Mouse (Mus musculus) MEL (cell line): ENCODE data around the gene Speg. TPM values are rescaled to one million over a fixed set of nuclear protein-coding genes. Genes with fewer than 3 reads are reported as not detected.

Source experiments
- DNase-seq: peaks from one replicate; pipeline ENCODE4 v3.0.0; 2011; ENCODE audit warnings: low read depth, low spot score
- H3K27ac ChIP-seq: 2 replicates; pipeline ENCODE4 v1.5.1; 2012; ENCODE audit warnings: low read depth, mild to moderate bottlenecking, control low read depth, low read length, moderate library complexity; ENCODE audit not compliant: control insufficient read depth
- H3K27me3 ChIP-seq, 2 experiments: fragments of 150-350 bp in 1 of 2; sonication (generic) in 1 of 2; 2 replicates each; pipeline ENCODE4 v1.6.1; 2012; ENCODE audit warnings: low read length in 2 of 2, mild to moderate bottlenecking in 2 of 2, improper control_type of control experiment in 1 of 2, moderate library complexity in 1 of 2; ENCODE audit not compliant: insufficient read depth in 2 of 2, control insufficient read depth in 1 of 2
- H3K36me3 ChIP-seq, 2 experiments: 2 replicates each; pipeline ENCODE4 v1.6.1; 2012 to 2014; ENCODE audit warnings: low read length in 2 of 2, improper control_type of control experiment in 1 of 2, inconsistent platforms in 1 of 2, mild to moderate bottlenecking in 1 of 2; ENCODE audit not compliant: insufficient read depth in 2 of 2, control insufficient read depth in 1 of 2
- H3K4me1 ChIP-seq, 2 experiments: fragments of 150-350 bp in 1 of 2; sonication (generic) in 1 of 2; 2 replicates each; pipeline ENCODE4 v1.6.1; 2012; ENCODE audit warnings: low read length in 2 of 2, improper control_type of control experiment in 1 of 2, mild to moderate bottlenecking in 1 of 2; ENCODE audit not compliant: insufficient read depth in 2 of 2, control insufficient read depth in 1 of 2
- H3K4me3 ChIP-seq, 2 experiments: fragments of 150-350 bp in 1 of 2; sonication (generic) in 1 of 2; 2 replicates each; pipeline ENCODE4 v1.5.1; 2012; ENCODE audit warnings: low read depth in 2 of 2, low read length in 2 of 2, mild to moderate bottlenecking in 2 of 2, moderate library complexity in 2 of 2, control low read depth in 1 of 2, improper control_type of control experiment in 1 of 2; ENCODE audit not compliant: control insufficient read depth in 1 of 2, insufficient read depth in 1 of 2
- H3K79me2 ChIP-seq: 2 replicates; pipeline ENCODE4 v1.6.1; 2012; ENCODE audit warnings: mild to moderate bottlenecking, low read length, moderate library complexity; ENCODE audit not compliant: control insufficient read depth, poor library complexity, insufficient read depth
- H3K9ac ChIP-seq: 2 replicates; pipeline ENCODE4 v1.6.1; 2012; ENCODE audit warnings: low read depth, mild to moderate bottlenecking, control low read depth, low read length, moderate library complexity; ENCODE audit not compliant: control insufficient read depth, poor library complexity, severe bottlenecking
- H3K9me3 ChIP-seq: fragments of 150-350 bp; sonication (generic); replicated peaks from 2 replicates; pipeline ENCODE4 v1.6.1; 2012; ENCODE audit warnings: mild to moderate bottlenecking, low read length, improper control_type of control experiment, moderate library complexity; ENCODE audit not compliant: insufficient read depth
- CHD1 ChIP-seq: IDR thresholded peaks from 2 replicates; pipeline ENCODE4 v1.6.1; 2012; ENCODE audit warnings: low read depth, mild to moderate bottlenecking, inconsistent platforms, low read length, improper control_type of control experiment
- E2F4 ChIP-seq: IDR thresholded peaks from 2 replicates; pipeline ENCODE4 v1.6.1; 2011; ENCODE audit warnings: low read depth, low read length, improper control_type of control experiment, borderline replicate concordance
- ELF1 ChIP-seq: IDR thresholded peaks from 2 replicates; pipeline ENCODE4 v1.6.1; 2014; ENCODE audit warnings: low read depth, mild to moderate bottlenecking, inconsistent platforms, low read length, improper control_type of control experiment, moderate library complexity
- ETS1 ChIP-seq: IDR thresholded peaks from 2 replicates; pipeline ENCODE4 v1.6.1; 2012; ENCODE audit warnings: low read depth, mild to moderate bottlenecking, inconsistent platforms, low read length, improper control_type of control experiment, moderate library complexity
- GABPA ChIP-seq: IDR thresholded peaks from 2 replicates; pipeline ENCODE4 v1.6.1; 2012; ENCODE audit warnings: low read depth, mild to moderate bottlenecking, inconsistent platforms, low read length, improper control_type of control experiment, moderate library complexity
- JUND ChIP-seq: IDR thresholded peaks from 2 replicates; pipeline ENCODE4 v1.6.1; 2011; ENCODE audit warnings: low read depth, mild to moderate bottlenecking, improper control_type of control experiment, low read length
- MXI1 ChIP-seq: IDR thresholded peaks from 2 replicates; pipeline ENCODE4 v1.6.1; 2011; ENCODE audit warnings: mild to moderate bottlenecking, low read depth, low read length, improper control_type of control experiment
- NRF1 ChIP-seq: IDR thresholded peaks from 2 replicates; pipeline ENCODE4 v1.6.1; 2014; ENCODE audit warnings: low read depth, mild to moderate bottlenecking, inconsistent platforms, low read length, improper control_type of control experiment, moderate library complexity; ENCODE audit not compliant: poor library complexity, insufficient read depth, severe bottlenecking
- RAD21 ChIP-seq: IDR thresholded peaks from 2 replicates; pipeline ENCODE4 v1.6.1; 2011; ENCODE audit warnings: mild to moderate bottlenecking, low read depth, low read length, improper control_type of control experiment
- RCOR1 ChIP-seq: IDR thresholded peaks from 2 replicates; pipeline ENCODE4 v1.6.1; 2012; ENCODE audit warnings: low read depth, mild to moderate bottlenecking, inconsistent platforms, low read length, improper control_type of control experiment
- SMC3 ChIP-seq: IDR thresholded peaks from 2 replicates; pipeline ENCODE4 v1.6.1; 2011; ENCODE audit warnings: low read depth, low read length, improper control_type of control experiment
- TCF12 ChIP-seq: IDR thresholded peaks from 2 replicates; pipeline ENCODE4 v1.6.1; 2014; ENCODE audit warnings: low read depth, mild to moderate bottlenecking, inconsistent platforms, low read length, improper control_type of control experiment, moderate library complexity
- USF1 ChIP-seq: IDR thresholded peaks from 2 replicates; pipeline ENCODE4 v1.6.1; 2014; ENCODE audit warnings: low read depth, mild to moderate bottlenecking, inconsistent platforms, low read length, improper control_type of control experiment, moderate library complexity
- ZNF384 ChIP-seq: IDR thresholded peaks from 2 replicates; pipeline ENCODE4 v1.6.1; 2012; ENCODE audit warnings: low read depth, mild to moderate bottlenecking, inconsistent platforms, low read length, improper control_type of control experiment
- polyA plus RNA-seq, 2 experiments: library from polyadenylated mRNA; stranded (reverse) in 1 of 2; unstranded in 1 of 2; fragments of >175 nt in 1 of 2; fragments of >200 nt in 1 of 2; gene quantifications; 2 replicates each; pipeline versions ENCODE4 v1.2.1 to v1.2.4; 2012; ENCODE audit warnings: low replicate concordance in 2 of 2, low read depth in 1 of 2; ENCODE audit not compliant: insufficient read length in 2 of 2, insufficient read depth in 1 of 2, missing spikeins in 1 of 2
- total RNA-seq: library from RNA; depleted of rRNA; stranded (reverse); fragments of 300-350 nt; gene quantifications from 2 replicates; pipeline ENCODE4 v1.2.3, GENCODE M21; 2012

Gene Speg
- total and polyA plus RNA-seq, 3 experiments: 1.7 to 9.5 TPM; not detected in 1

DNA sequence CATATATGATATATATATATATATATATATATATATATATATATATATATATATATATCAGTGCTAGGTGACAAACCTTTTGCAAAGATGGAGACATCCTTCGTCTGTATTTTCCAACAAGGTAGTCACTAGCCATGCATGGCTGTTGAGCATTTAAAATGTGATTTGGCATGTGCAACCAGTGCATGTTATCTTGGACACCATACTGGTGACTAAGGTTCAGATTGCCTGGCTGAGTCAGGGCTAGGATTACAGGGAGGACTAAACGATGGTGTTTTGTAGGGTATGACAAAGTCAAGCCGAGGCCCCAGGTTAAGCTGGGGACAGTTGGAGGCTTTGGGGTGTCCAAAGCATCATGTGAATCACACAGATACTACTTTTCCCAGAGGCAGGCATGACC, 80.3 kb downstream of the Speg start:
- no peak for DNase-seq
- Histone ChIP-seq H3K4me1 (peaks cover 0 to 2% of the 10 kb centered on the region in 2 experiments; a peak in 2 of 4 replicates), H3K79me2 (no peaks in the 10 kb centered on the region), H3K4me3 (no peak overlapping the region), H3K36me3 (no peaks in the 10 kb centered on the region), H3K27me3 (peaks cover 3 to 4% of the 10 kb centered on the region in 2 experiments; a peak in 2 of 4 replicates), H3K9me3 (no peaks in the 10 kb centered on the region), H3K9ac (no peak overlapping the region), H3K27ac (no peak overlapping the region)
- TF ChIP-seq NRF1 (no peak), RCOR1 (peak; percentile 65; the same call in 1 of the 2 replicates)

DNA sequence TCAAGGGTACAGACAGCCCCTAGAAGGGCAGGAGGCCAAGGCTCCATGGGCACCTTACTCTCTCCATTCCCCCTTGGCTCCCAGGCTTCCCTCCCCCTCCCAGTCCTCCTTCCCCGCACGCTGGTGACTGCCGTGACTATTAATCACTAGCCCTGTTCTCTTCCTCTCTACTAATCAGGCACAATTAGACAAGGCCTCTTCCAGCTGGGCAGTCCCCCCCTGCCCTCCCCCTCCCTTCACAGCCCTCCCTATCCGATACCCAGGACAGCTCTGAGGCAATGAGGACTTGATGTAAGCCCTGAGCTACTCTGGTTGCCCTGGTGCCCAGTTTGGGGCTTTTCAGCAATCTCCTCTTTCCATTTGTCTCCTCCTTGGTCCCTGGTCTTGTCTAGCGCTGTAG, 80.9 kb downstream of the Speg start:
- H3K4me1 ChIP-seq: peaks cover 0 to 2% of the 10 kb centered on the region in 2 experiments; a peak in 2 of 4 replicates
- no peak overlapping the region for H3K9ac ChIP-seq
- TF ChIP-seq TCF12: no peak
- TF ChIP-seq E2F4: no peak
- no peak for TF ChIP-seq MXI1
- TF ChIP-seq RAD21: no peak
- no peak for TF ChIP-seq ELF1
- TF ChIP-seq GABPA: no peak
- TF ChIP-seq ETS1: no peak
- TF ChIP-seq USF1: no peak
- no peak for TF ChIP-seq CHD1
- no peak for TF ChIP-seq ZNF384
- no peak for TF ChIP-seq JUND
- no peak for TF ChIP-seq SMC3
- no peaks in the 10 kb centered on the region for H3K79me2 ChIP-seq
- H3K36me3 ChIP-seq: no peaks in the 10 kb centered on the region
- peaks cover 3 to 4% of the 10 kb centered on the region in 2 experiments; a peak in 2 of 4 replicates for H3K27me3 ChIP-seq
- no peaks in the 10 kb centered on the region for H3K9me3 ChIP-seq
- H3K27ac ChIP-seq: no peak overlapping the region
- H3K4me3 ChIP-seq: no peak overlapping the region
- DNase-seq: no peak
